Mouse (Mus musculus) CH12.LX (cell line): ENCODE data around the gene Fancm.

ENCODE experiments used
- CHD1 ChIP-seq: IDR thresholded peaks from 2 replicates; pipeline ENCODE4 v1.6.1; 2012; ENCODE audit warnings: low read depth, low read length, improper control_type of control experiment, inconsistent platforms
- CTCF ChIP-seq, 2 experiments: IDR thresholded peaks in 1 of 2; conservative IDR thresholded peaks in 1 of 2; 2 replicates each; pipeline ENCODE4 v1.5.1; 2011 to 2012; ENCODE audit warnings: low read depth in 2 of 2, low read length in 2 of 2, improper control_type of control experiment in 1 of 2, inconsistent platforms in 1 of 2, mild to moderate bottlenecking in 1 of 2, moderate library complexity in 1 of 2
- EP300 ChIP-seq: IDR thresholded peaks from 2 replicates; pipeline ENCODE4 v1.6.1; 2011; ENCODE audit warnings: low read length, improper control_type of control experiment
- ETS1 ChIP-seq: conservative IDR thresholded peaks from 2 replicates; pipeline ENCODE4 v1.6.1; 2012; ENCODE audit warnings: low read depth, mild to moderate bottlenecking, inconsistent platforms, low read length, improper control_type of control experiment, moderate library complexity
- JUN ChIP-seq: IDR thresholded peaks from 2 replicates; pipeline ENCODE4 v1.6.1; 2011; ENCODE audit warnings: low read depth, mild to moderate bottlenecking, low read length, improper control_type of control experiment, moderate library complexity; ENCODE audit not compliant: insufficient read depth
- MAX ChIP-seq: IDR thresholded peaks from 2 replicates; pipeline ENCODE4 v1.6.1; 2011; ENCODE audit warnings: low read length, improper control_type of control experiment
- POLR2A ChIP-seq: IDR thresholded peaks from 2 replicates; pipeline ENCODE4 v1.6.1; 2011; ENCODE audit warnings: low read depth, mild to moderate bottlenecking, improper control_type of control experiment, low read length

- TF ChIP-seq EP300 (no peak), ETS1 (no peak), POLR2A (no peak), CTCF (conservative IDR thresholded peaks at IDR 0.05 in 1 of 2, IDR thresholded peaks at IDR 0.05 in 1 of 2; ENCODE audit: low read depth in 2 of 2, low read length in 2 of 2) (no peak), CHD1 (no peak), MAX (no peak), JUN (no peak)
Measured at GRCm38 (mm10) chr12:65076906-65077305, 1.5 kb downstream of the Fancm start.
